Mouse (Mus musculus) stomach, postnatal 0 days (tissue): ENCODE data around the gene Crybb3. TPM values are rescaled to one million over a fixed set of nuclear protein-coding genes. Genes with fewer than 3 reads are reported as not detected.

Experiments used
- ATAC-seq: fragments of 200-750 bp; cut with Nextera tagmentation; 2 replicates; pipeline ENCODE4 v1.8.0; 2017; ENCODE audit not compliant: low FRiP score, low TSS enrichment
- DNase-seq: peaks from one replicate; pipeline ENCODE4 v3.0.0-alpha.2; 2016; ENCODE audit warnings: low spot score
- H3K27ac ChIP-seq: fragments of 300-500 bp; sonication (generic); replicated peaks from 2 replicates; pipeline ENCODE4 v1.5.1; 2014; ENCODE audit warnings: mild to moderate bottlenecking, control low read depth
- H3K27me3 ChIP-seq: fragments of 300-500 bp; sonication (generic); 2 replicates; pipeline ENCODE4 v1.6.1; 2014; ENCODE audit warnings: low read length; ENCODE audit not compliant: control insufficient read depth, insufficient read depth
- H3K36me3 ChIP-seq: fragments of 300-500 bp; sonication (generic); 2 replicates; pipeline ENCODE4 v1.6.1; 2014; ENCODE audit warnings: low read length, mixed read lengths; ENCODE audit not compliant: control insufficient read depth, insufficient read depth
- H3K4me1 ChIP-seq: fragments of 300-500 bp; sonication (generic); replicated peaks from 2 replicates; pipeline ENCODE4 v1.6.1; 2014; ENCODE audit warnings: antibody characterized with exemption; ENCODE audit not compliant: control insufficient read depth, insufficient read depth
- H3K4me2 ChIP-seq: fragments of 300-500 bp; sonication (generic); replicated peaks from 2 replicates; pipeline ENCODE4 v1.6.1; 2014; ENCODE audit warnings: low read depth, mild to moderate bottlenecking, control low read depth, moderate library complexity
- H3K4me3 ChIP-seq: fragments of 300-500 bp; sonication (generic); 2 replicates; pipeline ENCODE4 v1.5.1; 2014; ENCODE audit warnings: low read depth, low read length, control low read depth
- H3K9ac ChIP-seq: fragments of 300-500 bp; sonication (generic); 2 replicates; pipeline ENCODE4 v1.6.1; 2014; ENCODE audit warnings: mild to moderate bottlenecking, low read length, control low read depth, mixed read lengths
- H3K9me3 ChIP-seq: fragments of 300-500 bp; sonication (generic); 2 replicates; pipeline ENCODE4 v1.6.1; 2016; ENCODE audit warnings: low read length; ENCODE audit not compliant: control insufficient read depth
- CTCF ChIP-seq: IDR thresholded peaks from 2 replicates; pipeline ENCODE4 v1.5.1; 2016; ENCODE audit warnings: antibody characterized with exemption, low read depth, mild to moderate bottlenecking, moderate library complexity
- EP300 ChIP-seq: optimal IDR thresholded peaks from 2 replicates; pipeline ENCODE3; 2016; ENCODE audit warnings: antibody characterized with exemption
- WGBS: fragments of 180-500 bp; shearing (Covaris S2); extraction: QIAGEN DNeasy Blood & Tissue Kit; methylation state at CpG from one replicate; pipeline ENCODE4 v1.1.7; 2014; 5-methylcytosine and 5-hydroxymethylcytosine counted together
- polyA plus RNA-seq: library from polyadenylated mRNA; unstranded; fragments of >200 nt; fragmentation: Nextera tagmentation; extraction: Ambion mirVana; gene quantifications from 2 replicates; pipeline ENCODE4 v1.2.1, GENCODE M21; 2015

Gene Crybb3
- polyA plus RNA-seq, 1 experiment from 2014 or later, result 0.52 TPM

DNA sequence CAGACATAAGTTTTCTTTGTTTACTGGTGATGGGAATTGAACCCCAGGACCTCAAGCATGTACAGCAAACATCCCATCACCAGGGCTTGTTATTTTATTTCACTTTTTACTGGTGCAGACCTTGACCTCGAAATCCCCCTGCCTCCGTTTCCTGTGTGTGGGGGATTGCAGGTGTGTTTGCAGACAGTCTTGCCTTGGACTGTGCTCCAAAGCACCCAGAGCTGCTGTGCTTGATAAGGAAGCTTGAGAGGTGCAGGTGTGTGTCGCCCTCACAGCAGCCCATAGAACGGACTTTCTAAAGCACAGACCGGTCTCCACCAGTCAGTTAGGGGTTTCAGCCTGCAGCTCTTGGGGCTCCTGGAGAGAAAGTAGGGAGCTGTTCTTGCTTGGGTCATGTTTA lies 54.7 kb downstream of the Crybb3 start:
- TF ChIP-seq EP300, result no peak
- no peak for TF ChIP-seq CTCF
- DNase-seq, result no peak
- H3K4me3 ChIP-seq, result no peak overlapping the region
- WGBS, result 44% methylated on average over 5 of the region's 5 CpGs
- H3K9me3 ChIP-seq, result no peaks in the 10 kb centered on the region
- no peak for ATAC-seq
- no peak overlapping the region for H3K4me2 ChIP-seq
- H3K27ac ChIP-seq, result no peak overlapping the region
- no peaks in the 10 kb centered on the region for H3K27me3 ChIP-seq
- no peaks in the 10 kb centered on the region for H3K4me1 ChIP-seq
- no peak overlapping the region for H3K9ac ChIP-seq
- no peaks in the 10 kb centered on the region for H3K36me3 ChIP-seq

Other genes with a start within 250 kb of the Crybb3 start
- 0.15 and 0.17 TPM in 2 replicates for gene Myo18b, start 185.2 kb downstream of the Crybb3 start, polyA plus RNA-seq
- gene Grk3, start 65.8 kb downstream of the Crybb3 start, polyA plus RNA-seq, result 4.9 and 5.2 TPM in 2 replicates
- not detected in 2 replicates for gene Crybb2, start 11.5 kb downstream of the Crybb3 start, polyA plus RNA-seq
- 5.3 and 6.2 TPM in 2 replicates for gene 2900026A02Rik, start 139.7 kb upstream of the Crybb3 start, polyA plus RNA-seq
- gene Tmem211, start 145.3 kb upstream of the Crybb3 start, polyA plus RNA-seq, result 0.46 and 0.59 TPM in 2 replicates
- gene Sgsm1, start 229.2 kb upstream of the Crybb3 start, polyA plus RNA-seq, result 3.2 and 4.2 TPM in 2 replicates